Comparison of ENCODE assay signal across 12 mouse cellular contexts in the genomic region with DNA sequence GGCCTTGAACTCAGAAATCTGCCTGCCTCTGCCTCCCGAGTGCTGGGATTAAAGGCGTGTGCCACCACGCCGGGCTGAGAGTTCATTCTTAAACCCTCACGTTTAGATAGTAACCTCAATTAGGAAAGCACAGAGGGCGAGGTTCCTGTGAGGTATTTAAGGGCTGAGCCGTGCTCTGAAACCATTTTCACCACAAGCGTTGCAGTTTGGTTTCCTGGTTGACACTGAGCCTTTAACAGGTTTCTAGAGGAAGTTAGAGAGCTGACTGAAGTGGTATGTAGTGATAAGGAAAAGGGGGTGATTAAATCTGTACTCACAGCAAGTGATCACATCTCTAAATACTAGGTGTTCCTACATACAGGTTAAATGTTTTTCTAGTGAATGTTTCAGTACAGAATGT. TPM values are rescaled to one million over a fixed set of nuclear protein-coding genes. Genes with fewer than 3 reads are reported as not detected.
DNase-seq lines count a peak whose midpoint lies in the region; ATAC-seq and TF ChIP-seq lines count a peak whose summit lies in the region.
"Had no signal": no experiment of that assay in that cellular context is flagged by ENCODE, and none has a peak within 500 bp of the region (broad histone marks: within the 10 kb centered on the region; RNA-seq: fewer than 3 reads in every experiment).

No protein-coding gene starts in this region.

- no peaks in the 10 kb centered on the region for H3K9me3 ChIP-seq in heart, embryonic 10.5 days
- H3K9me3 ChIP-seq in liver, embryonic 16.5 days (replicated peaks; ENCODE audit: control insufficient read depth, low read length) = no peaks in the 10 kb centered on the region
- no peaks in the 10 kb centered on the region for H3K9me3 ChIP-seq in forebrain, postnatal 0 days (ENCODE audit: low read length)
- H3K9me3 ChIP-seq: heart, embryonic 12.5 days; hindbrain, embryonic 12.5 days; lung, embryonic 15.5 days had no signal

- TF ChIP-seq CTCF in thymus, adult 2 months (IDR thresholded peaks at IDR 0.05; ENCODE audit: borderline replicate concordance, control insufficient read depth, extremely low read depth, insufficient read depth, low read length, poor library complexity) = no peak
- no peak for TF ChIP-seq CTCF in forebrain, postnatal 0 days (IDR thresholded peaks at IDR 0.05; ENCODE audit: low read depth)

- TF ChIP-seq POLR2A in thymus, adult 2 months (IDR thresholded peaks at IDR 0.05; ENCODE audit: control insufficient read depth, extremely low read depth, insufficient read depth, low read length, poor library complexity) = no peak

- peak; percentile 45 for DNase-seq in heart, adult 11 months
- DNase-seq in heart, embryonic 10.5 days (ENCODE audit: low spot score) = no peak
- peak; percentile 62 to 66 for DNase-seq in CD8-positive naive resting alpha-beta T cell, adult 2 months (ENCODE audit: low read depth in 2 of 2, low spot score in 2 of 2)
- DNase-seq in thymus, adult 2 months = peak; percentile 40
- no peak for DNase-seq in adrenal gland, postnatal 36 days
- no peak for DNase-seq in forebrain, postnatal 0 days
- no peak for DNase-seq in testis, postnatal 10 days (ENCODE audit: low spot score)

- H3K27me3 ChIP-seq in heart, embryonic 10.5 days (ENCODE audit: insufficient read depth, poor library complexity, severe bottlenecking) = no peaks in the 10 kb centered on the region
- H3K27me3 ChIP-seq in liver, embryonic 16.5 days (ENCODE audit: control insufficient read depth, insufficient read depth, low read depth, low read length) = no peaks in the 10 kb centered on the region
- no peaks in the 10 kb centered on the region for H3K27me3 ChIP-seq in thymus, adult 2 months (ENCODE audit: control insufficient read depth, insufficient read depth, low read length)
- H3K27me3 ChIP-seq in forebrain, postnatal 0 days (ENCODE audit: insufficient read depth, low read length) = no peaks in the 10 kb centered on the region
- H3K27me3 ChIP-seq: heart, embryonic 12.5 days; hindbrain, embryonic 12.5 days; lung, embryonic 15.5 days had no signal

- no peak overlapping the region for H3K27ac ChIP-seq in heart, embryonic 10.5 days
- no peak overlapping the region for H3K27ac ChIP-seq in liver, embryonic 16.5 days (ENCODE audit: low read length)
- H3K27ac ChIP-seq in thymus, adult 2 months (ENCODE audit: control insufficient read depth, insufficient read depth, low read length) = no peak overlapping the region
- H3K27ac ChIP-seq in forebrain, postnatal 0 days (ENCODE audit: low read depth, low read length) = no peak overlapping the region
- H3K27ac ChIP-seq: kidney, postnatal 0 days; lung, embryonic 15.5 days had no signal

- H3K36me3 ChIP-seq in heart, embryonic 10.5 days = no peaks in the 10 kb centered on the region
- H3K36me3 ChIP-seq in liver, embryonic 16.5 days (ENCODE audit: control insufficient read depth, insufficient read depth) = no peaks in the 10 kb centered on the region
- no peaks in the 10 kb centered on the region for H3K36me3 ChIP-seq in thymus, adult 2 months (ENCODE audit: control insufficient read depth, insufficient read depth, low read length)
- no peaks in the 10 kb centered on the region for H3K36me3 ChIP-seq in forebrain, postnatal 0 days (ENCODE audit: insufficient read depth)
- H3K36me3 ChIP-seq: heart, embryonic 12.5 days; hindbrain, embryonic 12.5 days; lung, embryonic 15.5 days had no signal

- no peak overlapping the region for H3K9ac ChIP-seq in liver, embryonic 16.5 days (ENCODE audit: low read depth, low read length)
- no peak overlapping the region for H3K9ac ChIP-seq in forebrain, postnatal 0 days
- H3K9ac ChIP-seq: heart, embryonic 12.5 days; hindbrain, embryonic 12.5 days had no signal

- H3K4me3 ChIP-seq in heart, embryonic 10.5 days = no peak overlapping the region
- no peak overlapping the region for H3K4me3 ChIP-seq in liver, embryonic 16.5 days (ENCODE audit: low read depth, low read length)
- no peak overlapping the region for H3K4me3 ChIP-seq in thymus, adult 2 months (ENCODE audit: control insufficient read depth, insufficient read depth, low read length)
- H3K4me3 ChIP-seq in forebrain, postnatal 0 days (ENCODE audit: low read depth, low read length) = no peak overlapping the region
- H3K4me3 ChIP-seq: hindbrain, embryonic 12.5 days had no signal

- WGBS in heart, embryonic 10.5 days = 65% methylated on average over 8 of the region's 8 CpGs
- WGBS in liver, embryonic 16.5 days (ENCODE audit: insufficient replicate concordance) = 19% methylated on average over 8 of the region's 8 CpGs
- 3% methylated on average over 8 of the region's 8 CpGs for WGBS in thymus, adult 2 months
- WGBS in forebrain, postnatal 0 days = 92% methylated on average over 8 of the region's 8 CpGs

- peak overlapping the region; percentile 91 for H3K4me2 ChIP-seq in liver, embryonic 16.5 days (ENCODE audit: low read depth, low read length)
- no peak overlapping the region for H3K4me2 ChIP-seq in forebrain, postnatal 0 days (ENCODE audit: low read depth)

- ATAC-seq in liver, embryonic 16.5 days (ENCODE audit: low read depth) = no peak
- no peak for ATAC-seq in forebrain, postnatal 0 days

- peaks cover 17% of the 10 kb centered on the region for H3K4me1 ChIP-seq in heart, embryonic 10.5 days
- peaks cover 20% of the 10 kb centered on the region for H3K4me1 ChIP-seq in liver, embryonic 16.5 days (ENCODE audit: control insufficient read depth, low read depth, low read length)
- H3K4me1 ChIP-seq in thymus, adult 2 months (replicated peaks; ENCODE audit: control insufficient read depth, insufficient read depth, low read length) = peaks cover 6% of the 10 kb centered on the region
- H3K4me1 ChIP-seq in forebrain, postnatal 0 days (ENCODE audit: insufficient read depth) = peaks cover 6% of the 10 kb centered on the region; the same call in 1 of the 2 replicates

RNA-seq across cellular contexts. Expression of a gene that starts 1.4 kb away (rescaled TPM):
- polyA plus RNA-seq in heart, embryonic 10.5 days (2016; fragmentation: Nextera tagmentation; extraction: Ambion mirVana) = 9.6 and 9.9 TPM in 2 replicates
- 5.9 and 6.9 TPM in 2 replicates for polyA plus RNA-seq in liver, embryonic 16.5 days (2015; fragmentation: Nextera tagmentation; extraction: Ambion mirVana)
- 80.9 and 89.7 TPM in 2 replicates for polyA plus RNA-seq in thymus, adult 2 months (2012; rRNA removed)
- 10 to 100 TPM; 44.2 to 52.8 TPM for total RNA-seq in adrenal gland, postnatal 36 days (2021)
- total RNA-seq in forebrain, postnatal 0 days (2014; rRNA removed) = 25.9 and 41.7 TPM in 2 replicates
- 11.4 and 12.5 TPM in 2 replicates for polyA plus RNA-seq in forebrain, postnatal 0 days (2015; fragmentation: Nextera tagmentation; extraction: Ambion mirVana)

Comparison
In these comparisons a context has a peak if more than half of its experiments do, and no peak if none do; other contexts are left out.
1. DNase-seq: peak in heart, adult 11 months (single experiment), CD8-positive naive resting alpha-beta T cell, adult 2 months (2 of 2) and thymus, adult 2 months (single experiment); none in heart, embryonic 10.5 days (single experiment), adrenal gland, postnatal 36 days (0 of 2), forebrain, postnatal 0 days (single experiment) and testis, postnatal 10 days (single experiment).